Mouse (Mus musculus) layer of hippocampus, postnatal 10 days (tissue): ENCODE results near the gene Ercc2. TPM values are rescaled to one million over a fixed set of nuclear protein-coding genes. Genes with fewer than 3 reads are reported as not detected.

Experiments
- DNase-seq, 2 experiments: peaks; one replicate each; pipeline ENCODE4 v3.0.0; 2021; ENCODE audit warnings: low spot score in 2 of 2
- microRNA-seq, 2 experiments: library from miRNA; unstranded; fragments of <30 nt; microRNA quantifications; one replicate each; pipeline ENCODE4 v1.2.0; 2021
- total RNA-seq, 2 experiments: library from RNA; stranded (reverse); gene quantifications; 2 replicates each; pipeline ENCODE4 v1.2.3; 2021

Gene Ercc2
- total RNA-seq, 2 experiments from 2014 or later, result 33.8 to 33.9 TPM

GRCm38 (mm10) chr7:19443344-19443743 is 61.5 kb downstream of the Ercc2 start:
- peak; percentile 93 to 95 for DNase-seq

GRCm38 (mm10) chr7:19444801-19445200 is 63.0 kb downstream of the Ercc2 start:
- DNase-seq, result no peak

Small RNAs within 50 kb of the gene (microRNA-seq; reads per million reads assigned to microRNA genes)
- 0 reads per million in 2 experiments for gene Mir343

Other genes with a start within 250 kb of the Ercc2 start
- 10 to 100 TPM; 20.9 to 22.8 TPM for gene Qpctl, start 232.7 kb upstream of the Ercc2 start, total RNA-seq
- 100 to 1,000 TPM in 1 of 2 experiments, 10 to 100 TPM in 1; 94.1 to 100 TPM for gene Snrpd2, start 232.3 kb upstream of the Ercc2 start, total RNA-seq
- gene Gipr, start 215.9 kb upstream of the Ercc2 start, total RNA-seq, result 1 to 10 TPM; 3.0 to 4.1 TPM
- 100 to 1,000 TPM; 183 to 198 TPM for gene Eml2, start 205.6 kb upstream of the Ercc2 start, total RNA-seq
- gene Gpr4, start 169.5 kb upstream of the Ercc2 start, total RNA-seq, result 1 to 10 TPM; 3.5 to 3.6 TPM
- 10 to 100 TPM; 36.2 to 37.8 TPM for gene Opa3, start 153.7 kb upstream of the Ercc2 start, total RNA-seq
- 10 to 100 TPM; 26.4 to 27.3 TPM for gene Vasp, start 110.2 kb upstream of the Ercc2 start, total RNA-seq
- under 1 TPM in 1 of 2 experiments, not detected in 1; 0.31 TPM for gene Ppm1n, start 101.9 kb upstream of the Ercc2 start, total RNA-seq
- gene Rtn2, start 99.4 kb upstream of the Ercc2 start, total RNA-seq, result 100 to 1,000 TPM; 118 to 127 TPM
- gene Fosb, start 72.0 kb upstream of the Ercc2 start, total RNA-seq, result 1 to 10 TPM; 1.4 to 2.0 TPM
- gene Ercc1, start 37.2 kb upstream of the Ercc2 start, total RNA-seq, result 10 to 100 TPM; 43.1 to 43.9 TPM
- 10 to 100 TPM; 17.6 to 18.1 TPM for gene Cd3eap, start 22.5 kb upstream of the Ercc2 start, total RNA-seq
- 1 to 10 TPM; 3.4 to 4.5 TPM for gene Ppp1r13l, start 22.3 kb upstream of the Ercc2 start, total RNA-seq
- gene Klc3, start 22.1 kb downstream of the Ercc2 start, total RNA-seq, result 1 to 10 TPM; 1.7 to 1.8 TPM
- gene Ckm, start 22.8 kb downstream of the Ercc2 start, total RNA-seq, result under 1 TPM in 1 of 2 experiments, not detected in 1; 0.27 TPM
- gene Mark4, start 76.8 kb downstream of the Ercc2 start, total RNA-seq, result 100 to 1,000 TPM; 115 to 132 TPM
- 1 to 10 TPM in 1 of 2 experiments, under 1 TPM in 1; 0.69 to 1.1 TPM for gene Exoc3l2, start 81.3 kb downstream of the Ercc2 start, total RNA-seq
- gene Bloc1s3, start 126.4 kb downstream of the Ercc2 start, total RNA-seq, result 1 to 10 TPM; 6.9 to 8.2 TPM
- gene Trappc6a, start 126.4 kb downstream of the Ercc2 start, total RNA-seq, result 10 to 100 TPM; 22.3 to 24.6 TPM
- 1 to 10 TPM in 1 of 2 experiments, under 1 TPM in 1; 0.94 to 1.0 TPM for gene Nkpd1, start 135.8 kb downstream of the Ercc2 start, total RNA-seq
- gene Ppp1r37, start 181.1 kb downstream of the Ercc2 start, total RNA-seq, result 10 to 100 TPM; 82.0 to 83.6 TPM
- gene Zfp296, start 195.3 kb downstream of the Ercc2 start, total RNA-seq, result not detected
- gene Gemin7, start 195.6 kb downstream of the Ercc2 start, total RNA-seq, result 10 to 100 TPM; 41.3 to 42.5 TPM
- gene Clasrp, start 222.5 kb downstream of the Ercc2 start, total RNA-seq, result 10 to 100 TPM; 86.8 to 98.8 TPM
- 10 to 100 TPM in 1 of 2 experiments, 1 to 10 TPM in 1; 9.2 to 10.8 TPM for gene Relb, start 247.4 kb downstream of the Ercc2 start, total RNA-seq